Mouse (Mus musculus) right cerebral cortex, postnatal 25 days (tissue): ENCODE data around the gene Gm973.
"Not testable (repeated sequence)": the region's sequence is repeated elsewhere in the genome, so short reads cannot be mapped to it uniquely, and the experiment has no call there.

Source experiments
- DNase-seq: peaks from one replicate; pipeline ENCODE4 v3.0.0; 2022

The Gm973 gene

GRCm38 (mm10) chr1:59592876-59593275 lies 76.8 kb downstream of the Gm973 start:
- no peak for DNase-seq

GRCm38 (mm10) chr1:59593622-59594035 lies 77.6 kb downstream of the Gm973 start:
- no peak for DNase-seq

GRCm38 (mm10) chr1:59594586-59595266 lies 78.7 kb downstream of the Gm973 start:
- no peak for DNase-seq

- no peak for DNase-seq
Measured at GRCm38 (mm10) chr1:59595609-59596008, 79.5 kb downstream of the Gm973 start.

GRCm38 (mm10) chr1:59602531-59603416 lies 86.7 kb downstream of the Gm973 start:
- peak; percentile 23 for DNase-seq

GRCm38 (mm10) chr1:59603417-59603712 lies 87.3 kb downstream of the Gm973 start:
- no peak for DNase-seq

GRCm38 (mm10) chr1:59603893-59604292 lies 87.8 kb downstream of the Gm973 start:
- no peak for DNase-seq

- DNase-seq = no peak
Measured at GRCm38 (mm10) chr1:59606479-59606878, 90.4 kb downstream of the Gm973 start.

GRCm38 (mm10) chr1:59607071-59607470 lies 91.0 kb downstream of the Gm973 start:
- no peak for DNase-seq

GRCm38 (mm10) chr1:59608125-59608762 lies 92.2 kb downstream of the Gm973 start:
- no peak for DNase-seq

- DNase-seq = no peak
Measured at GRCm38 (mm10) chr1:59608920-59609319, 92.9 kb downstream of the Gm973 start.

GRCm38 (mm10) chr1:59609458-59609857 lies 93.4 kb downstream of the Gm973 start:
- DNase-seq = no peak

- DNase-seq = no peak
Measured at GRCm38 (mm10) chr1:59609896-59610295, 93.8 kb downstream of the Gm973 start.

- no peak for DNase-seq
Measured at GRCm38 (mm10) chr1:59610929-59611328, 94.9 kb downstream of the Gm973 start.

- no peak for DNase-seq
Measured at GRCm38 (mm10) chr1:59613795-59614194, 97.7 kb downstream of the Gm973 start.

GRCm38 (mm10) chr1:59615021-59615420 lies 99.0 kb downstream of the Gm973 start:
- no peak for DNase-seq

GRCm38 (mm10) chr1:59619201-59619600 lies 103.1 kb downstream of the Gm973 start:
- DNase-seq = no peak

- DNase-seq = peak; percentile 42
Measured at GRCm38 (mm10) chr1:59623325-59624017, 107.4 kb downstream of the Gm973 start.

- DNase-seq = no peak
Measured at GRCm38 (mm10) chr1:59625410-59625809, 109.3 kb downstream of the Gm973 start.

- DNase-seq = no peak
Measured at GRCm38 (mm10) chr1:59629194-59629593, 113.1 kb downstream of the Gm973 start.

- DNase-seq = not testable (repeated sequence)
Measured at GRCm38 (mm10) chr1:59630356-59630755, 114.3 kb downstream of the Gm973 start.

GRCm38 (mm10) chr1:59631986-59632659 lies 116.1 kb downstream of the Gm973 start:
- no peak for DNase-seq

GRCm38 (mm10) chr1:59633056-59633455 lies 117.0 kb downstream of the Gm973 start:
- no peak for DNase-seq
